Mouse (Mus musculus): Measurements from ENCODE around the gene Igsf8. TPM values are rescaled to one million over a fixed set of nuclear protein-coding genes. Genes with fewer than 3 reads are reported as not detected.

Gene Igsf8
- polyA plus RNA-seq, 1 experiment: 159 TPM

DNA sequence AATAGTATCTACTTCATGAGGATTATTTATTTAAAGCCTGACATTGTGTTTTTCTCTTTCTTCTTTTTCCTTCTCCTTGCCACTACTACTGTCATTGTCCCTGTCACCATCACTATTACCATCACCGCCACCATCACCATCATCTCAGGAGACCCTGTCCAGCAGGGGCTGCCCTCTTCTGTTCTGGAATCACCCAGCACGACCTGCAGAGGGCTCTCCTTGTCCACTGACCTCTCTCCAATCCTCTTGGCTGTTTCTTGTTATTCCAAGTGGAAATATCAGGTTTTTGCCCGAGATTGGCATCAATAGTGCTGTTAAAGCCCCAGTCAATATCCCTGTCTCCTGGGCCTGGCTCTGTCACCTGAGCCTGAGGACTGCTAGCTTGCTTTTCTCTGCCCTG lies 72.1 kb downstream of the Igsf8 start:
- peaks cover 2% of the 10 kb centered on the region; the same call in 1 of the 2 replicates for H3K27me3 ChIP-seq (ENCODE audit: control insufficient read depth, insufficient read depth, low read length)
- no peak overlapping the region for H3K4me3 ChIP-seq (ENCODE audit: control insufficient read depth, insufficient read depth, low read length)
- no peaks in the 10 kb centered on the region for H3K4me1 ChIP-seq (replicated peaks; ENCODE audit: control insufficient read depth, insufficient read depth, low read length)
- no peaks in the 10 kb centered on the region for H3K36me3 ChIP-seq (ENCODE audit: control insufficient read depth, insufficient read depth, low read length)
- H3K27ac ChIP-seq (ENCODE audit: control insufficient read depth, insufficient read depth, low read length): no peak overlapping the region
- no peak for DNase-seq
- WGBS: 50% methylated on average over 3 of the region's 3 CpGs
- no peak for TF ChIP-seq CTCF (IDR thresholded peaks at IDR 0.05; ENCODE audit: borderline replicate concordance, control insufficient read depth, extremely low read depth, insufficient read depth, low read length, poor library complexity)
- TF ChIP-seq POLR2A (IDR thresholded peaks at IDR 0.05; ENCODE audit: control insufficient read depth, extremely low read depth, insufficient read depth, low read length, poor library complexity): no peak

DNA sequence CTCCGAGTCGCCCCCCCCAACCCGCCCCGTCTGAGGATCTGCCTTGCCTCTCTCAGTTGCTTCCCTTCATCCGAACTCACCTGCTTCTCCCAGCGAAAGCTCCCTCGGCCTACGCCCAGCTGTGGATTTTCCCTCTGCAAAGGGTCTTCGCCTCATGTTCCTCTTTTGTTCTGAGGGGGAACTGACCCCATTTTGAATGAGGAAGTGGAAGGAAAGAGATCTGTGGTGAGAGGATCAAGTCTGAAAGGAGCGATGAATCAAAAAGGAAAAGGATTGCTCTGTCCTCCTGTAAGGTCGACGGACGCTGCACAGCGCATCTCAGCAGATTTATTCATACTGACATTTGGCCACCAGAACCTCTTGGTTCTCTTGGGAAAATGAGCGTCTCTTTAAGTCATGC lies 74.4 kb downstream of the Igsf8 start:
- no peak overlapping the region for H3K27ac ChIP-seq (ENCODE audit: control insufficient read depth, insufficient read depth, low read length)
- no peaks in the 10 kb centered on the region for H3K36me3 ChIP-seq (ENCODE audit: control insufficient read depth, insufficient read depth, low read length)
- no peak for TF ChIP-seq CTCF (IDR thresholded peaks at IDR 0.05; ENCODE audit: borderline replicate concordance, control insufficient read depth, extremely low read depth, insufficient read depth, low read length, poor library complexity)
- TF ChIP-seq POLR2A (IDR thresholded peaks at IDR 0.05; ENCODE audit: control insufficient read depth, extremely low read depth, insufficient read depth, low read length, poor library complexity): no peak
- WGBS: 32% methylated on average over 15 of the region's 15 CpGs
- no peaks in the 10 kb centered on the region; the same call in 1 of the 2 replicates for H3K27me3 ChIP-seq (ENCODE audit: control insufficient read depth, insufficient read depth, low read length)
- H3K4me3 ChIP-seq (ENCODE audit: control insufficient read depth, insufficient read depth, low read length): no peak overlapping the region
- DNase-seq: no peak
- H3K4me1 ChIP-seq (replicated peaks; ENCODE audit: control insufficient read depth, insufficient read depth, low read length): peaks cover 3% of the 10 kb centered on the region

GRCm38 (mm10) chr1:172337411-172338185 lies 76.2 kb downstream of the Igsf8 start:
- peaks cover 3% of the 10 kb centered on the region for H3K4me1 ChIP-seq (replicated peaks; ENCODE audit: control insufficient read depth, insufficient read depth, low read length)
- no peak overlapping the region for H3K27ac ChIP-seq (ENCODE audit: control insufficient read depth, insufficient read depth, low read length)
- H3K4me3 ChIP-seq (ENCODE audit: control insufficient read depth, insufficient read depth, low read length): no peak overlapping the region
- TF ChIP-seq CTCF (IDR thresholded peaks at IDR 0.05; ENCODE audit: borderline replicate concordance, control insufficient read depth, extremely low read depth, insufficient read depth, low read length, poor library complexity) (no peak), POLR2A (IDR thresholded peaks at IDR 0.05; ENCODE audit: control insufficient read depth, extremely low read depth, insufficient read depth, low read length, poor library complexity) (no peak)
- peaks cover 7% of the 10 kb centered on the region; the same call in 1 of the 2 replicates for H3K27me3 ChIP-seq (ENCODE audit: control insufficient read depth, insufficient read depth, low read length)
- H3K36me3 ChIP-seq (ENCODE audit: control insufficient read depth, insufficient read depth, low read length): no peaks in the 10 kb centered on the region
- WGBS: 69% methylated on average over 2 of the region's 2 CpGs
- DNase-seq: no peak

DNA sequence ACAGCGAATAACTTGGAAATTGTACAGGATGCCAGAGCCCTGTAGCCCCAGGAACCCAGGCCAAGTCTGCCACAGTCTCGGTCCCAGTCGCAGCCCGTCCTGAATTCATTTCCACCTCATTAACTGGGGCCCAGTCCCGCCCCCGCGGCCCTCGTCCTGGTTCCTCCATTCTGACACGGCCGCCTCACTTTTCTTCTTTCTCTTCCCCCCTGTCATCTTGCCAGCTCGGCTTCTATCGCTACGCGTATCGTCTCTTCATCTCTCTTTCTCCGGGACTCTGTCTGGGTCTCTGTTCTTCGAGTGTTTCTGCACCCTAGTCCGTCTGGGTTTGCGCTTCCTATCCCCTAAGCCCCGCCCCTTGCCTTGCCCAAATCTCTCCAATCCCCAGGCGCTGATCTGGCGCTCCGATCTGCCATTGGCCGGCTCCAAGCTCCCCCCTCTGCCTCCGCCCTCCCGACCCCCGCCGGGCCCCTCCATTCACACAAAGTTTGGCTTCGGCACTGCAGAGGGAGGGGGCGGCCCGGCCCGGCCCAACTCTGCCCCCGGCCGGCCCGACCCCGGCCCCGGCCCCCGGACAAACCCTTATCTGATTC lies 79.4 kb downstream of the Igsf8 start, which contains the start of gene Kcnj10:
TSS of gene Kcnj10 (plus strand) at position 482 of the 593 bp plus-strand sequence.
- TF ChIP-seq CTCF (IDR thresholded peaks at IDR 0.05; ENCODE audit: borderline replicate concordance, control insufficient read depth, extremely low read depth, insufficient read depth, low read length, poor library complexity) (no peak), POLR2A (IDR thresholded peaks at IDR 0.05; ENCODE audit: control insufficient read depth, extremely low read depth, insufficient read depth, low read length, poor library complexity) (no peak)
- H3K4me1 ChIP-seq (replicated peaks; ENCODE audit: control insufficient read depth, insufficient read depth, low read length): peaks cover 3% of the 10 kb centered on the region
- H3K27ac ChIP-seq (ENCODE audit: control insufficient read depth, insufficient read depth, low read length): no peak within 1 kb of the TSS
- H3K27me3 ChIP-seq (ENCODE audit: control insufficient read depth, insufficient read depth, low read length): peaks cover 7% of the 10 kb centered on the region; the same call in 1 of the 2 replicates
- no peaks in the 10 kb centered on the region for H3K36me3 ChIP-seq (ENCODE audit: control insufficient read depth, insufficient read depth, low read length)
- peak within 1 kb of the TSS; percentile 7 for H3K4me3 ChIP-seq (ENCODE audit: control insufficient read depth, insufficient read depth, low read length)
- peak; percentile 81 for DNase-seq
- 3% methylated on average over 38 of the region's 38 CpGs for WGBS

DNA sequence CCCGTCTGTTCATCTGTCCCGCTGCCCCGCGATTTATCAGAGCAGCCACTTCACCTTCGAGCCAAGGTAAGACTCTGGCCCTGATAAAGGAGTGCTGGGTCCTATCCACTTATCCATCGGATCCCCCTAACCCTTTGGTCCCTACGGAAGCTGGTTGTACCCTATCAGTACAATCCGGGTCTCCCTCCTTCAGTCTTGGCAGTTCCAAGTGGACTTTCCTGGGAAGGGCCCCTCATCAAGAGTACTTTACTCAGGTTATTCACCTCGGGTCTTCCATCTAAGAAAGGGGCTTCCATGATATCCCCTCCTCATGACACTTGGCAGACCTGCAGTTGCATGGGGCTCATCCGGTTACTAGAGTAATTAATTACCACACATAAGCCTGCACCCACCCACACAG lies 79.9 kb downstream of the Igsf8 start:
- H3K4me3 ChIP-seq (ENCODE audit: control insufficient read depth, insufficient read depth, low read length): no peak overlapping the region
- peaks cover 3% of the 10 kb centered on the region for H3K4me1 ChIP-seq (replicated peaks; ENCODE audit: control insufficient read depth, insufficient read depth, low read length)
- no peak for DNase-seq
- 29% methylated on average over 10 of the region's 10 CpGs for WGBS
- H3K27ac ChIP-seq (ENCODE audit: control insufficient read depth, insufficient read depth, low read length): no peak overlapping the region
- TF ChIP-seq POLR2A (IDR thresholded peaks at IDR 0.05; ENCODE audit: control insufficient read depth, extremely low read depth, insufficient read depth, low read length, poor library complexity): no peak
- TF ChIP-seq CTCF (IDR thresholded peaks at IDR 0.05; ENCODE audit: borderline replicate concordance, control insufficient read depth, extremely low read depth, insufficient read depth, low read length, poor library complexity): no peak
- H3K36me3 ChIP-seq (ENCODE audit: control insufficient read depth, insufficient read depth, low read length): no peaks in the 10 kb centered on the region
- H3K27me3 ChIP-seq (ENCODE audit: control insufficient read depth, insufficient read depth, low read length): peaks cover 7% of the 10 kb centered on the region; the same call in 1 of the 2 replicates

DNA sequence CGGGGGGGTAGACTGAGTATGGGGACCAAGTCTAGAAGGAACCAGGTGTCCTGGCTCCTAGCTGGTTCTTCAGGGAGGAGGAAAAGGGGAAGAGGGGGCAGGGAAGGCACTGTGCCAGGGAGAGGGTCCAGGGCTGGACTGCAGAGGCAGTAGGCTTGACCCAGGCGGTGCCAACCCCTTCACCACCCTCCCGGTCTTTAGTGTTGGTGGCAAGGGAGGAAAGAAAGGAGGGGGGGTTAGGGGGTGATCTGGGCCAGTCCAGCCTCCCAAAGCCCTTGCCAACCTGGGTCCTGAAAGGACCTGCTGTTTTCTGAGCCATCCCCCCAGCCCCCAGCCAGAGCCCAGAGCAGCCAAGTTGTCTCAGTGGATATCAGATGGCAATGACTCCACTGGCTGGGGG lies 81.3 kb downstream of the Igsf8 start:
- H3K36me3 ChIP-seq (ENCODE audit: control insufficient read depth, insufficient read depth, low read length): no peaks in the 10 kb centered on the region
- TF ChIP-seq CTCF (IDR thresholded peaks at IDR 0.05; ENCODE audit: borderline replicate concordance, control insufficient read depth, extremely low read depth, insufficient read depth, low read length, poor library complexity) (no peak), POLR2A (IDR thresholded peaks at IDR 0.05; ENCODE audit: control insufficient read depth, extremely low read depth, insufficient read depth, low read length, poor library complexity) (no peak)
- DNase-seq: no peak
- peaks cover 3% of the 10 kb centered on the region for H3K4me1 ChIP-seq (replicated peaks; ENCODE audit: control insufficient read depth, insufficient read depth, low read length)
- H3K27me3 ChIP-seq (ENCODE audit: control insufficient read depth, insufficient read depth, low read length): peaks cover 7% of the 10 kb centered on the region; the same call in 1 of the 2 replicates
- H3K4me3 ChIP-seq (ENCODE audit: control insufficient read depth, insufficient read depth, low read length): no peak overlapping the region
- 78% methylated on average over 3 of the region's 3 CpGs for WGBS
- no peak overlapping the region for H3K27ac ChIP-seq (ENCODE audit: control insufficient read depth, insufficient read depth, low read length)
